Mouse (Mus musculus): ENCODE data around the gene Lrfn3. TPM values are rescaled to one million over a fixed set of nuclear protein-coding genes. Genes with fewer than 3 reads are reported as not detected.

The Lrfn3 gene
- polyA plus RNA-seq, 1 experiment from 2014 or later: 7.4 TPM

DNA sequence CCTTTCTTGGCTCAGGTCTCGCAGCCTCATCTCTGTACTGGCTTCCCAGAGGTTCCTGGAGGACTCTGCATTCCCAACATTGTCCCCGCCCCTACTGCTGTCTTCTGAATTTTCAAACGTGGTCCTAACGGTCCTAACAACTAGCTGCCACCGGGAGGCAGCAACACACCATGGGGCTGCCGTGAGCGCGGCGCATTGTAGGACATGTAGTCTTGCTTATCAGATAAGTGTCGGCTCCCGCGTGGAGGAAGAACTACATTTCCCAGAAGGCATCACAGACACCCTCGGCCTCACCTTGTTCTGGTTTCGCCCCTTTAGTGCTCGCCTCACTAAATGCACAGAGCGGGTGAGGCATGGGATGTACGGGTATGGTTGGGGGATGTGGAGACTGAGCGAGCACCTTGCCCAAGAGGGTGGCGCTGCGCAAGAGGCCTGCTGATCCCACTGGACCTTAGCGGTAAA lies 11.0 kb upstream of the Lrfn3 start:
- H3K36me3 ChIP-seq (replicated peaks; ENCODE audit: insufficient read depth, low read length): no peaks in the 10 kb centered on the region
- H3K4me3 ChIP-seq (ENCODE audit: low read depth, low read length): peak overlapping the region; percentile 43
- ATAC-seq: peak; percentile 100
- no peak for TF ChIP-seq EP300 (IDR thresholded peaks at IDR 0.05; ENCODE audit: low read depth)
- peak; percentile 99 for TF ChIP-seq CTCF (IDR thresholded peaks at IDR 0.05; ENCODE audit: low read depth)
- 0 out of 2 replicates have a peak overlapping the region, but pooled peaks have one; percentile 32 for H3K9ac ChIP-seq (replicated peaks)
- no peak overlapping the region for H3K27ac ChIP-seq (ENCODE audit: low read depth)
- H3K4me2 ChIP-seq (ENCODE audit: low read depth, low read length): peak overlapping the region; percentile 69
- DNase-seq: peak; percentile 89
- H3K27me3 ChIP-seq (ENCODE audit: insufficient read depth, low read length): no peaks in the 10 kb centered on the region
- no peaks in the 10 kb centered on the region for H3K4me1 ChIP-seq (ENCODE audit: insufficient read depth)
- WGBS (ENCODE audit: insufficient replicate concordance): under 1% methylated on average over 21 of the region's 21 CpGs
- no peaks in the 10 kb centered on the region for H3K9me3 ChIP-seq (ENCODE audit: low read length)

DNA sequence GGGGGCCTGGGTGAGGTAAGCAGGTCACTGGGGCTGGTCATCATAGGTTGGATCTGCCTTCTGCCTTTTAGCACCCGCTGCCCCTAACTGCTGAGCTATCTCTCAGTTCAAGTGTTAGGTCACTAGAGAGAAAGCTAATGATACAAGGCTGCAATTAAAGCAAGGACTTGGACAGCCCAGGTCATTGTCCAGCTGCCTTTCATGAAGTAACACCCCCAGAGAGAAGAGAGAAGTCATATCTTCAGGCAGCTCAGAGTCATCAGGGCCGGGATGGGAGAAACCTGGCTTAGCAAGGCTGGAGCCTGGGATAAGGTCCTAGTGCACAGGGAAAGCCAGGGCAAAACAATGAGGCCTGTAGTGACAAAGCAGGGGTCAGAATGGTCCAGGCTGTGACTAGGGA lies 4.9 kb upstream of the Lrfn3 start:
- 47% methylated on average over 2 of the region's 2 CpGs for WGBS (ENCODE audit: insufficient replicate concordance)
- Histone ChIP-seq H3K27me3 (ENCODE audit: insufficient read depth, low read length) (no peaks in the 10 kb centered on the region), H3K9me3 (ENCODE audit: low read length) (no peaks in the 10 kb centered on the region), H3K4me1 (ENCODE audit: insufficient read depth) (no peaks in the 10 kb centered on the region), H3K9ac (replicated peaks) (no peak overlapping the region), H3K4me2 (ENCODE audit: low read depth, low read length) (no peak overlapping the region), H3K27ac (ENCODE audit: low read depth) (no peak overlapping the region), H3K36me3 (replicated peaks; ENCODE audit: insufficient read depth, low read length) (no peaks in the 10 kb centered on the region), H3K4me3 (ENCODE audit: low read depth, low read length) (no peak overlapping the region)
- ATAC-seq: no peak
- DNase-seq: no peak
- TF ChIP-seq EP300 (IDR thresholded peaks at IDR 0.05; ENCODE audit: low read depth) (no peak), CTCF (IDR thresholded peaks at IDR 0.05; ENCODE audit: low read depth) (no peak)

DNA sequence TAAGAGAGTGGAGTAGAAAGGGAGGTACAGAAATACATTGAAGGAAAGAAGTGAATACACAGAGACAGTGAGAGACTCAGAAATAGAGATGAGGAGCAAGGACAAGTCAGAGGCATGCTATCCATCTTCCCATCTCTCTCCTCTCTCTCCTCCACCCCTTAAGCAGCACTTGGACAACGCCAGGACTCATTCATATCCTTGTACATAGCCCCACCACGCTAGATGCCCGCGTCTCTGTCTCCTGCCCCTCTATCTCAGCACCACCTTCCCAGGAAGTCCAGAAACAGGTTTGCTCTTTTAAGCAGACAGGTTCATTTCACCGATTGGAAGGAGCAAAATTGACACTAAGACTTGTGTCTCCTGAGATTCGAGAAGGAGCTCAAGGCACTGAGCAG lies 769 bp upstream of the Lrfn3 start:
- Histone ChIP-seq H3K4me1 (ENCODE audit: insufficient read depth) (peaks cover 4% of the 10 kb centered on the region; the same call in 1 of the 2 replicates), H3K36me3 (replicated peaks; ENCODE audit: insufficient read depth, low read length) (no peaks in the 10 kb centered on the region), H3K9ac (replicated peaks) (no peak overlapping the region), H3K4me2 (ENCODE audit: low read depth, low read length) (peak overlapping the region; percentile 65), H3K9me3 (ENCODE audit: low read length) (no peaks in the 10 kb centered on the region), H3K27ac (ENCODE audit: low read depth) (no peak overlapping the region), H3K27me3 (ENCODE audit: insufficient read depth, low read length) (no peaks in the 10 kb centered on the region), H3K4me3 (ENCODE audit: low read depth, low read length) (peak overlapping the region; percentile 46; the same call in 1 of the 2 replicates)
- no peak for DNase-seq
- no peak for TF ChIP-seq CTCF (IDR thresholded peaks at IDR 0.05; ENCODE audit: low read depth)
- no peak for TF ChIP-seq EP300 (IDR thresholded peaks at IDR 0.05; ENCODE audit: low read depth)
- ATAC-seq: no peak
- WGBS (ENCODE audit: insufficient replicate concordance): 66% methylated on average over 6 of the region's 6 CpGs

DNA sequence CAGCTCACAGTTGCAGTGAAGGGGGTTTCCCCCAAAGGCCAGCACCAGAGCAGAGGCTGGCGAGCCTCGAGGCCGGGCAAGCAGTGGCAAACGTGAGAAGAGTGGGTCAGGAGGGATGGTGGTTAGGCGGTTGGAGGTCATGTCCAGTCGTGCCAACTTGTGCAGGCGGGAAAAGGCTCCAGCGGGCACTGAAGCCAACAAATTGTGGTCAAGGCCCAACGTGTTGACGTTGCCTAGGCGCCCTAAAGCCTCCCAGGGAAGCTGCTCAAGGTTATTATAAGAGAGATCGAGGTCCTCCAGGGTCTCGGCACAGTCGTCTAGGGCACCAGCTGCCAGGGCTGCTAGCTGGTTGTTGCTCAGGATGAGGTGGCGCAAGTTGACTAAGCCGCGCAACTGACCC lies 2.5 kb downstream of the Lrfn3 start:
- Histone ChIP-seq H3K4me2 (ENCODE audit: low read depth, low read length) (peak overlapping the region; percentile 65), H3K9me3 (ENCODE audit: low read length) (no peaks in the 10 kb centered on the region), H3K27me3 (ENCODE audit: insufficient read depth, low read length) (no peaks in the 10 kb centered on the region), H3K4me3 (ENCODE audit: low read depth, low read length) (peak overlapping the region; percentile 27), H3K27ac (ENCODE audit: low read depth) (peak overlapping the region; percentile 95), H3K36me3 (replicated peaks; ENCODE audit: insufficient read depth, low read length) (no peaks in the 10 kb centered on the region), H3K4me1 (ENCODE audit: insufficient read depth) (peaks cover 4% of the 10 kb centered on the region; the same call in 1 of the 2 replicates), H3K9ac (replicated peaks) (peak overlapping the region; percentile 35)
- WGBS (ENCODE audit: insufficient replicate concordance): 78% methylated on average over 17 of the region's 17 CpGs
- DNase-seq (no peak), ATAC-seq (no peak)
- TF ChIP-seq CTCF (IDR thresholded peaks at IDR 0.05; ENCODE audit: low read depth) (no peak), EP300 (IDR thresholded peaks at IDR 0.05; ENCODE audit: low read depth) (no peak)

DNA sequence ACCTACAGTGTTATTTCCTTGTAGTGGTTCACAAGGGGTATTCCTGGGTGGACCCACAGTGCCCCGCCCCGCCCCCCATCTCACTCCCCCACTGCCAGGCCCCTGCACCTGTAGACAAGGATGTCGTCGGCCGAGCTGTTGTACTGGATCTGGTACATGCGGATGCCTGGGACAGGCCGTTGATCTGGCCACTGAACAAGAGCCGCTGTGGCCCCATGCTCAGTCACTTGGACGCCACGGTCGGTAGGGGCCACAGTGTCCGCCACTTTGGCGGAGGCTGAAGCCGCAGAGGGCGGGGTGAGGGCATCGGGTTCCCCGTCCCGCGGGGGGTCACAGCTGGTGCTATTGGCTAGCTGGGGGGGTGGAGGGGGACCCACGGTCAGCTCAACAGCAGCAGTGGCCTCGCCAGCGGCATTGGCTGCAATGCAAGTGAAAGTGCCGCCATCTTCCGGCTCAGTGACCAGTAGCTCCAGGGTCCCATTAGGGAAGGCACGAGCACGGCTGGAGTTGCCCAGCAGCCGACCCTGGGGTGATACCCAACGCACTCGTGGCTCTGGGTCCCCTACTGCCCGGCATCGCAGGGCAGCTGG lies 3.2 kb downstream of the Lrfn3 start:
- 61% methylated on average over 29 of the region's 31 CpGs for WGBS (ENCODE audit: insufficient replicate concordance)
- H3K36me3 ChIP-seq (replicated peaks; ENCODE audit: insufficient read depth, low read length): no peaks in the 10 kb centered on the region
- peak; percentile 56 for DNase-seq
- peak overlapping the region; percentile 65 for H3K4me2 ChIP-seq (ENCODE audit: low read depth, low read length)
- TF ChIP-seq EP300 (IDR thresholded peaks at IDR 0.05; ENCODE audit: low read depth) (no peak), CTCF (IDR thresholded peaks at IDR 0.05; ENCODE audit: low read depth) (0 out of 2 replicates have a peak, but pooled peaks have one; percentile 11)
- peak overlapping the region; percentile 27 for H3K4me3 ChIP-seq (ENCODE audit: low read depth, low read length)
- no peaks in the 10 kb centered on the region for H3K9me3 ChIP-seq (ENCODE audit: low read length)
- peak; percentile 38 for ATAC-seq
- peaks cover 8% of the 10 kb centered on the region for H3K4me1 ChIP-seq (ENCODE audit: insufficient read depth)
- H3K9ac ChIP-seq (replicated peaks): peak overlapping the region; percentile 35
- peak overlapping the region; percentile 95 for H3K27ac ChIP-seq (ENCODE audit: low read depth)
- H3K27me3 ChIP-seq (ENCODE audit: insufficient read depth, low read length): no peaks in the 10 kb centered on the region

DNA sequence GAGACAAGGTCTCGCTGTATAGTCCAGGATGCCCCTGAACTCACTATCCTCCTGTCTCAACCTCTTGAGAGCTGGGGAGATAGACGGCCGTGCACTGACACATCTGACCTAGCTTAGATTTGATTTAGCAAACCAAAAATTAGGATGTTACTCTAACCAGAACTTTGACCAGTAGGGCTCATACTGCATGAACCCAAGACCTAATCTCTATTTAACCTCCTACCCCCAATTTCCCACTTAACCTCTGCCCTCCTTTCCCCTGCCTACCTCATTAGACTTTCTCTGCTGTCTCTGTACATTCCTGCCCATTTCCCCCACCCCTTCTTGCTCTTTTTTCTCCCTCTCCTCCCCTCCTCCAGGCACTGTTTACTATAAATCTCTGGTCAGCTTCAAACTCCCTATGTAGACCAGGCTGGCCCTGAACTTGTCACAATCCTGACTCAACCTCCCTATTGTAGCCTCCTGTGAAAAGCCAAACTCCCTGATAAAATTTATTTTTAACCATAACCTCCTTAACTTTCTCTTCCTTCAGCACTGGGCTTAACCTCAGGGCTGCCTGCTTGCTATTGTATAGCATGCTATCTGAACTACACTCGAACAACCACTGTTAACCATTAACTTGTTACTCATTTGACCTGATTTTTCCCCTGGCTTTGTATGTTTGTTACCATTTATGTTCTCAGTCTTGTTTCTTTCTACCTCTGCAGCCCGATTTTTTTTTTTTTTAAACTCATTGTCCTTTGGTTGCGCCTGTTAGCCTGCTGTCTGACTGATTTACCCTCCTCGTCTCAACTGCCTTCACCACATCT lies 4.0 kb downstream of the Lrfn3 start:
- Histone ChIP-seq H3K27ac (ENCODE audit: low read depth) (peak overlapping the region; percentile 95), H3K4me3 (ENCODE audit: low read depth, low read length) (peak overlapping the region; percentile 27), H3K9ac (replicated peaks) (peak overlapping the region; percentile 35; the same call in 1 of the 2 replicates), H3K4me2 (ENCODE audit: low read depth, low read length) (peak overlapping the region; percentile 65), H3K27me3 (ENCODE audit: insufficient read depth, low read length) (no peaks in the 10 kb centered on the region), H3K36me3 (replicated peaks; ENCODE audit: insufficient read depth, low read length) (no peaks in the 10 kb centered on the region), H3K4me1 (ENCODE audit: insufficient read depth) (peaks cover 12% of the 10 kb centered on the region), H3K9me3 (ENCODE audit: low read length) (no peaks in the 10 kb centered on the region)
- DNase-seq (no peak), ATAC-seq (peak; percentile 67)
- 50% methylated on average over 7 of the region's 7 CpGs for WGBS (ENCODE audit: insufficient replicate concordance)
- TF ChIP-seq EP300 (IDR thresholded peaks at IDR 0.05; ENCODE audit: low read depth) (no peak), CTCF (IDR thresholded peaks at IDR 0.05; ENCODE audit: low read depth) (no peak)

Data from liver, postnatal 0 days (tissue).